Mouse (Mus musculus) thymus, adult 2 months (tissue): ENCODE measurements around the gene Snrnp48.

ENCODE experiments used
- CTCF ChIP-seq: fragments of 200-500 bp; IDR thresholded peaks from 2 replicates; pipeline ENCODE4 v1.5.1; 2012; ENCODE audit warnings: mild to moderate bottlenecking, control low read depth, low read length, moderate library complexity, borderline replicate concordance; ENCODE audit not compliant: control insufficient read depth, poor library complexity, insufficient read depth; ENCODE audit errors: extremely low read depth
- POLR2A ChIP-seq: fragments of 200-500 bp; IDR thresholded peaks from 2 replicates; pipeline ENCODE4 v1.6.1; 2012; ENCODE audit warnings: mild to moderate bottlenecking, low read length, control low read depth, moderate library complexity; ENCODE audit not compliant: control insufficient read depth, poor library complexity, insufficient read depth; ENCODE audit errors: extremely low read depth

- TF ChIP-seq CTCF (no peak), POLR2A (no peak)
These were observed 67.9 kb downstream of the Snrnp48 start for GRCm38 (mm10) chr13:38272624-38273023.
